Mouse (Mus musculus) forebrain, embryonic 15.5 days (tissue): Measurements from ENCODE around the gene Nfe2l2. TPM values are rescaled to one million over a fixed set of nuclear protein-coding genes. Genes with fewer than 3 reads are reported as not detected.
A peak's percentile ranks its signal among the peaks of the same experiment; 100 is the strongest.

ENCODE experiments used
- ATAC-seq: fragments of 200-750 bp; cut with Nextera tagmentation; replicated peaks from 2 replicates; pipeline ENCODE4 v1.8.0; 2017; ENCODE audit warnings: mild to moderate bottlenecking, moderate TSS enrichment, moderate library complexity
- H3K27ac ChIP-seq: fragments of 300-500 bp; sonication (generic); replicated peaks from 2 replicates; pipeline ENCODE4 v1.5.1; 2015; ENCODE audit warnings: mild to moderate bottlenecking, inconsistent platforms
- H3K27me3 ChIP-seq: fragments of 300-500 bp; sonication (generic); 2 replicates; pipeline ENCODE4 v1.6.1; 2015; ENCODE audit warnings: inconsistent platforms
- H3K36me3 ChIP-seq: fragments of 300-500 bp; sonication (generic); 2 replicates; pipeline ENCODE4 v1.6.1; 2015; ENCODE audit warnings: mild to moderate bottlenecking, inconsistent platforms
- H3K4me1 ChIP-seq: fragments of 300-500 bp; sonication (generic); 2 replicates; pipeline ENCODE4 v1.6.1; 2015; ENCODE audit warnings: inconsistent platforms
- H3K4me2 ChIP-seq: fragments of 300-500 bp; sonication (generic); replicated peaks from 2 replicates; pipeline ENCODE4 v1.6.1; 2015; ENCODE audit warnings: mild to moderate bottlenecking, inconsistent platforms
- H3K4me3 ChIP-seq: fragments of 300-500 bp; sonication (generic); 2 replicates; pipeline ENCODE4 v1.5.1; 2015; ENCODE audit warnings: mild to moderate bottlenecking, inconsistent platforms
- H3K9ac ChIP-seq: fragments of 300-500 bp; sonication (generic); replicated peaks from 2 replicates; pipeline ENCODE4 v1.6.1; 2015; ENCODE audit warnings: mild to moderate bottlenecking, inconsistent platforms
- H3K9me3 ChIP-seq: fragments of 300-500 bp; sonication (generic); 2 replicates; pipeline ENCODE4 v1.6.1; 2016; ENCODE audit warnings: inconsistent platforms
- WGBS: fragments of 180-500 bp; shearing (Covaris S2); methylation state at CpG from one replicate; pipeline ENCODE4 v1.1.7; 2015; ENCODE audit warnings: mixed read lengths; 5-methylcytosine and 5-hydroxymethylcytosine counted together
- polyA plus RNA-seq: library from polyadenylated mRNA; unstranded; fragments of >200 nt; fragmentation: Nextera tagmentation; extraction: Ambion mirVana; gene quantifications from 2 replicates; pipeline ENCODE4 v1.2.1, GENCODE M21; 2015

Gene Nfe2l2
- polyA plus RNA-seq, 1 experiment from 2014 or later = 14.3 TPM

GRCm38 (mm10) chr2:75730052-75730451 lies 25.6 kb upstream of the Nfe2l2 start:
- Histone ChIP-seq H3K4me1 (0 out of 2 replicates have a peak, but pooled peaks cover 2% of the 10 kb centered on the region), H3K4me2 (no peak overlapping the region), H3K36me3 (no peaks in the 10 kb centered on the region), H3K9me3 (no peaks in the 10 kb centered on the region), H3K27ac (no peak overlapping the region), H3K9ac (no peak overlapping the region), H3K4me3 (no peak overlapping the region), H3K27me3 (no peaks in the 10 kb centered on the region)
- no peak for ATAC-seq
- 86% methylated on average over 10 of the region's 10 CpGs for WGBS

DNA sequence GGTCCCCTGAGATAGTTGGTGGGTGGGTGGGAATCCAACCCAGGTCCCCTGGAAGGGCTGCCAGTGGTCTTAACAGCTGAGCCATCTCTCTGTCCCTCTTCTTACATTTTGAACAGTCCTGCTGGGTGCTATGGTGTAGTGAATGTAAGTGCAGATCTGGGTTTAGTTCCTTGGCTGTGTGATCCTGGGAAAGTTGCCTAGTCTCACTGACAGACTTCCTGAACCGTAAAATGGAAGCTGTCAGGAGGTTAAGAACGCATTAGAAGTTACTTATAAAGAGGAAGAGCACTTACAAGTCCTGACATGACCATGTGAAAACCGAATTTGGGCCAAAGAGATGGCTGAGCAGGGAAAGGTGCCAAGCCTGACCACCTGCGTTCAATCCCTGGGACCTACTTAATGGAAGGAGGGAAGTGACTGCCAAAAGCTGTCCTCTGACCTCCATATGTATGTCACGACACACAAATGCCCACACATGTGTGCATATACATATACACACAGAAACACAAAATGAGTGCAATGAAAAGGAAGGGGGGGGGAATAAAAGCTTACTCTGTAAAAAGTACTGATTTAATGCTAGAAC lies 20.5 kb upstream of the Nfe2l2 start:
- Histone ChIP-seq H3K27ac (no peak overlapping the region), H3K27me3 (no peaks in the 10 kb centered on the region), H3K4me2 (no peak overlapping the region), H3K9ac (no peak overlapping the region), H3K4me3 (no peak overlapping the region), H3K4me1 (no peaks in the 10 kb centered on the region), H3K9me3 (no peaks in the 10 kb centered on the region), H3K36me3 (no peaks in the 10 kb centered on the region)
- 78% methylated on average over 5 of the region's 5 CpGs for WGBS
- no peak for ATAC-seq

DNA sequence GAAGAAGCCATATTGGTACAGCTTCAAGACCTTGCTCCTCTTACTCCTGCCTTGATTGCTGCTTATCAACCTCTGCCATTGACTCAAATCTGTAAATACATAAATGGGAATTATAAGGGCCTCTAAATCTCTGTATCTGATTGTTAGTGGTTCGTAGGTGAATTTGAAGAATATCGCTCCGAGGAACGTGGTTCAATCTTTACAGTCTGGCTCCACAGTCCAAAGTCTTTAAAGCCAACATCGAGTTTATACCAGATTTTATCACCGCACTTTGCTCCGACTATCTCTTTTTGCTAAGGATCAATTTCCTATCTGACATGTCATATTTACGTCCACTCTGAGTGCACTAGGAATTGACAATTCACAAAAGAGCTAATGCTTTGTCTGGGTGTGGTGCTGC lies 19.0 kb upstream of the Nfe2l2 start:
- Histone ChIP-seq H3K9me3 (no peaks in the 10 kb centered on the region), H3K27me3 (no peaks in the 10 kb centered on the region), H3K4me3 (no peak overlapping the region), H3K27ac (no peak overlapping the region), H3K36me3 (no peaks in the 10 kb centered on the region), H3K4me1 (no peaks in the 10 kb centered on the region), H3K4me2 (no peak overlapping the region), H3K9ac (no peak overlapping the region)
- WGBS = 94% methylated on average over 8 of the region's 8 CpGs
- ATAC-seq = no peak

- ATAC-seq = no peak
- WGBS = 83% methylated on average over 5 of the region's 5 CpGs
These were observed 18.5 kb upstream of the Nfe2l2 start for GRCm38 (mm10) chr2:75722893-75723292.

GRCm38 (mm10) chr2:75720236-75721027 lies 16.0 kb upstream of the Nfe2l2 start:
- Histone ChIP-seq H3K4me1 (peaks cover 10% of the 10 kb centered on the region; the same call in 1 of the 2 replicates), H3K4me3 (no peak overlapping the region), H3K4me2 (no peak overlapping the region), H3K27ac (no peak overlapping the region), H3K27me3 (no peaks in the 10 kb centered on the region), H3K9ac (no peak overlapping the region), H3K36me3 (no peaks in the 10 kb centered on the region), H3K9me3 (no peaks in the 10 kb centered on the region)
- WGBS = 90% methylated on average over 11 of the region's 11 CpGs
- ATAC-seq = no peak

More at GRCm38 (mm10) chr2:75722893-75723292, 18.5 kb upstream of the Nfe2l2 start:
- no peak overlapping the region for H3K27ac ChIP-seq
- H3K9me3 ChIP-seq = no peaks in the 10 kb centered on the region
- H3K4me2 ChIP-seq = no peak overlapping the region
- H3K9ac ChIP-seq = no peak overlapping the region
- no peaks in the 10 kb centered on the region for H3K27me3 ChIP-seq
- no peaks in the 10 kb centered on the region for H3K36me3 ChIP-seq
- H3K4me1 ChIP-seq = no peaks in the 10 kb centered on the region
- no peak overlapping the region for H3K4me3 ChIP-seq

GRCm38 (mm10) chr2:75719331-75719869 lies 15.0 kb upstream of the Nfe2l2 start:
- H3K36me3 ChIP-seq = no peaks in the 10 kb centered on the region
- no peak for ATAC-seq
- H3K27ac ChIP-seq = no peak overlapping the region
- H3K27me3 ChIP-seq = no peaks in the 10 kb centered on the region
- 79% methylated on average over 3 of the region's 3 CpGs for WGBS
- peaks cover 10% of the 10 kb centered on the region; the same call in 1 of the 2 replicates for H3K4me1 ChIP-seq
- no peak overlapping the region for H3K4me2 ChIP-seq
- H3K9ac ChIP-seq = no peak overlapping the region
- no peaks in the 10 kb centered on the region for H3K9me3 ChIP-seq
- no peak overlapping the region for H3K4me3 ChIP-seq

DNA sequence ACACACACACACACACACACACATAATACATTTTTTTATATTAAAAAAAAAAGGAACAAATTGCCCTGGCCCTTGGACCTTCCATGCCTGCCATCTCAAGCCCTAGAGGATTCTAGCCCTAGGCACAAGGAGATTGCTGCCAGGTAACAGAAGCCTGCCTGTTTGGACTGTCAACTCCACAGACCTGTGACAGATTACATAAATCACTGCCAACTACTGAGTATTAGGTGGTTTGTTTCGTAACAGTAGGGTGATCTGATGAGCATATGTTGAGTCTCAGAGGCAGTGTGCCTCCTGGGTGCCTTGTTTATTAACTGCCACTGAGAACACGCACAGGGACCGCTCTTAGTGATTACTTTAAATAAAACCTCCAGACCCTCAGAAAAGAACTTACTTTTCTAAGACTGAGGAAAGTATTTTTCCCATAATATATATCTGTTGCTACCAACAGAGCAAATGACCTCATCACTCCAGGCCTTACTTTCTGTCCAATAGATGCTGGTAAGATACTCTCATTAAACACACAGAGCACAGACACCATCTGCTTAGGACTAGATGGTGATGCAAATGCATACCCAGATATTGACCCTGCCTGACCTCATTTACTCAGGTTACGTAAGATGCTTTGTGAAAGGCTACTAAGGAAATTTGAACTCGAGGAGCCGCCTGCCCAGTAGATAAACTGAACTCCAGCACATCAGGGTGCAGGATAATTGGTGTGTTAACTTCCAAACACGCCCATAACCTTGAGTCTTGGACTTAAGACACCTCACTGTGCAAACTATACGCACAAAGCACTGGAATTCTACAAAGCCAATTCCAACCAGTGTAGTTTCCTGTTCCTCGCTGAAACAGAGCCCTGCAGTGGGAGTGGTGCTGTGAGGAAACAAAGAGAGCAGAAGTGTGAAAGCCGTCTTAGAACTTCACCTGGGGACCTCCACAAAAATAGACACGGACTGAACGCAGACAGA lies 11.9 kb upstream of the Nfe2l2 start:
- Histone ChIP-seq H3K9ac (no peak overlapping the region), H3K27me3 (no peaks in the 10 kb centered on the region), H3K36me3 (no peaks in the 10 kb centered on the region), H3K4me1 (peaks cover 10% of the 10 kb centered on the region; the same call in 1 of the 2 replicates), H3K27ac (no peak overlapping the region), H3K4me2 (no peak overlapping the region), H3K9me3 (no peaks in the 10 kb centered on the region), H3K4me3 (no peak overlapping the region)
- 0 out of 2 replicates have a peak, but pooled peaks have one; percentile 58 for ATAC-seq
- WGBS = 46% methylated on average over 12 of the region's 12 CpGs

GRCm38 (mm10) chr2:75714766-75715165 lies 10.3 kb upstream of the Nfe2l2 start:
- WGBS = 52% methylated on average over 4 of the region's 4 CpGs
- ATAC-seq = no peak
- H3K9me3 ChIP-seq = no peaks in the 10 kb centered on the region
- no peak overlapping the region for H3K27ac ChIP-seq
- H3K4me3 ChIP-seq = no peak overlapping the region
- H3K36me3 ChIP-seq = no peaks in the 10 kb centered on the region
- no peak overlapping the region for H3K9ac ChIP-seq
- H3K27me3 ChIP-seq = no peaks in the 10 kb centered on the region
- H3K4me2 ChIP-seq = no peak overlapping the region
- H3K4me1 ChIP-seq = peaks cover 10% of the 10 kb centered on the region; the same call in 1 of the 2 replicates

- WGBS = 93% methylated on average over 3 of the region's 3 CpGs
- Histone ChIP-seq H3K4me3 (no peak overlapping the region), H3K9ac (no peak overlapping the region), H3K4me1 (peaks cover 10% of the 10 kb centered on the region; the same call in 1 of the 2 replicates), H3K27ac (no peak overlapping the region), H3K4me2 (no peak overlapping the region), H3K9me3 (no peaks in the 10 kb centered on the region), H3K36me3 (no peaks in the 10 kb centered on the region), H3K27me3 (no peaks in the 10 kb centered on the region)
- no peak for ATAC-seq
These were observed 8.6 kb upstream of the Nfe2l2 start for GRCm38 (mm10) chr2:75713083-75713482.

DNA sequence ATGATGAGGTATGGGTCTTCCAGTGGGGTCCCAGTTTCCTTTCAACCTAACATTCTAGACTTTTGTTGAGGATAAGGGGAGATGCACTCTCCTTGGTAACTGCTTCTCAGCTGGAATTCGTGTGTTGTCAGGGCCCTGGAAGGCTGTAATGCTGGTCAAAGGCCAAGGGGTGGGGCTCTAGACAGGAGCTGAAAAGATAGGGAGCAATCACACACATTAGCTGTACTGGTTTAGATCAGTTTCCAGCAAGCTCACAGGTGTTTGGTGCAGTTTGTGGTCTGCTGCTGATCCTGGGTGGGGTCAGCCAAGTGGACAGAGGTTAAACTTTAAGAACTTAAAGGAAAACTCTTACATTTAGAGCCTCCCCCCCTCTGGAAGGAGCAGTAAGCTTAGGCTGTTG lies 3.0 kb upstream of the Nfe2l2 start:
- H3K4me1 ChIP-seq = peaks cover 31% of the 10 kb centered on the region
- H3K27me3 ChIP-seq = no peaks in the 10 kb centered on the region
- H3K4me2 ChIP-seq = no peak overlapping the region
- no peaks in the 10 kb centered on the region for H3K9me3 ChIP-seq
- no peaks in the 10 kb centered on the region for H3K36me3 ChIP-seq
- no peak for ATAC-seq
- no peak overlapping the region for H3K9ac ChIP-seq
- no peak overlapping the region for H3K4me3 ChIP-seq
- no peak overlapping the region for H3K27ac ChIP-seq
- WGBS = 27% methylated on average over 1 of the region's 1 CpGs

- Histone ChIP-seq H3K9me3 (no peaks in the 10 kb centered on the region), H3K4me2 (no peak overlapping the region), H3K9ac (no peak overlapping the region), H3K4me1 (peaks cover 33% of the 10 kb centered on the region), H3K36me3 (no peaks in the 10 kb centered on the region), H3K4me3 (no peak overlapping the region), H3K27ac (no peak overlapping the region), H3K27me3 (no peaks in the 10 kb centered on the region)
- 41% methylated on average over 5 of the region's 5 CpGs for WGBS
- ATAC-seq = no peak
These were observed 2.0 kb upstream of the Nfe2l2 start for GRCm38 (mm10) chr2:75706435-75706834.
